Mouse (Mus musculus) kidney, adult 2 months (tissue): Measurements from ENCODE around the gene Gpr107.

Experiments
- CTCF ChIP-seq: fragments of 200-500 bp; conservative IDR thresholded peaks from 2 replicates; pipeline ENCODE4 v1.5.1; 2011; ENCODE audit warnings: low read depth, mild to moderate bottlenecking, control low read depth, low read length, moderate library complexity, mixed read lengths; ENCODE audit not compliant: insufficient read depth, insufficient read length
- POLR2A ChIP-seq: fragments of 200-500 bp; IDR thresholded peaks from one replicate; pipeline ENCODE4 v1.6.1; 2011; ENCODE audit warnings: low read depth, low read length, control low read depth

DNA sequence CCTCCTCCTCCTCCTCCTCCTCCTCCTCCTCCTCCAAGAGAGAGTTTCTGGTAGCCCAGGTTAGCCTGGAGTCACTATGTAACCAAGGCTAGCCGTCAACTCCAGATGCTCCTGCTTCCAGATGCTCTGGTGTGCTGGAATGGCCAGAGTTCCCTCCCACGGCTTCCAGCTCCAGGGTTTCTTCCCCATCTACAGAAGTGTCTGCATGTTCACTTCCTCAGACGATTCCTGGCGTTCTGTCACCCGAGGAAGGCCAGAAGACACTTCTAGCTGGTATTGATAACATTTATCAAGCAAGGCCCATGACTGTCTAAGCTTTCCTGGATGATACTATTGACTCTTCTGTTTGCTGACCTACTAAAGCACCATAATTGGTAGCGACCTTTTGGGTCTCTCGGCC lies 27.0 kb upstream of the Gpr107 start:
- TF ChIP-seq POLR2A (no peak), CTCF (no peak)
